9 mouse cellular contexts compared by ENCODE assay signal in genomic region chr2:144692219-144692732, GRCm38 (mm10).
DNase-seq lines count a peak whose midpoint lies in the region; ATAC-seq and TF ChIP-seq lines count a peak whose summit lies in the region.
"Had no signal": no experiment of that assay in that cellular context is flagged by ENCODE, and none has a peak within 500 bp of the region (broad histone marks: within the 10 kb centered on the region; RNA-seq: fewer than 3 reads in every experiment).

No protein-coding gene starts in this region.

- no peaks in the 10 kb centered on the region for H3K4me1 ChIP-seq in heart, embryonic 11.5 days (ENCODE audit: control insufficient read depth, insufficient read depth, low read length)
- H3K4me1 ChIP-seq in midbrain, embryonic 11.5 days (ENCODE audit: control insufficient read depth, insufficient read depth, low read length): no peaks in the 10 kb centered on the region
- H3K4me1 ChIP-seq in midbrain, embryonic 16.5 days (ENCODE audit: control insufficient read depth, insufficient read depth, low read length): no peaks in the 10 kb centered on the region
- H3K4me1 ChIP-seq in bone marrow macrophage, adult 2 months (ENCODE audit: control insufficient read depth, insufficient read depth, low read length): 0 out of 2 replicates have a peak, but pooled peaks cover 2% of the 10 kb centered on the region
- H3K4me1 ChIP-seq in heart, embryonic 10.5 days: no peaks in the 10 kb centered on the region

- H3K27ac ChIP-seq in heart, embryonic 11.5 days (ENCODE audit: low read depth, low read length): no peak overlapping the region
- no peak overlapping the region for H3K27ac ChIP-seq in midbrain, embryonic 11.5 days (ENCODE audit: low read depth, low read length)
- H3K27ac ChIP-seq in midbrain, embryonic 16.5 days (ENCODE audit: low read length): no peak overlapping the region
- no peak overlapping the region for H3K27ac ChIP-seq in bone marrow macrophage, adult 2 months (ENCODE audit: insufficient read depth, low read depth, low read length)
- no peak overlapping the region for H3K27ac ChIP-seq in heart, embryonic 10.5 days

- no peak overlapping the region for H3K4me2 ChIP-seq in heart, embryonic 11.5 days
- no peak overlapping the region for H3K4me2 ChIP-seq in midbrain, embryonic 11.5 days
- no peak overlapping the region for H3K4me2 ChIP-seq in midbrain, embryonic 16.5 days (ENCODE audit: low read length)

- H3K9me3 ChIP-seq in heart, embryonic 11.5 days (replicated peaks; ENCODE audit: control insufficient read depth, low read length): no peaks in the 10 kb centered on the region
- no peaks in the 10 kb centered on the region for H3K9me3 ChIP-seq in midbrain, embryonic 11.5 days (ENCODE audit: control insufficient read depth, low read length)
- no peaks in the 10 kb centered on the region for H3K9me3 ChIP-seq in midbrain, embryonic 16.5 days (replicated peaks; ENCODE audit: control insufficient read depth, low read length, poor library complexity, severe bottlenecking)
- H3K9me3 ChIP-seq in heart, embryonic 10.5 days: no peaks in the 10 kb centered on the region

- no peaks in the 10 kb centered on the region for H3K36me3 ChIP-seq in heart, embryonic 11.5 days (ENCODE audit: control insufficient read depth, insufficient read depth, low read length)
- no peaks in the 10 kb centered on the region for H3K36me3 ChIP-seq in midbrain, embryonic 11.5 days (ENCODE audit: control insufficient read depth, insufficient read depth, low read length)
- no peaks in the 10 kb centered on the region for H3K36me3 ChIP-seq in midbrain, embryonic 16.5 days (ENCODE audit: control insufficient read depth, insufficient read depth, low read length)
- H3K36me3 ChIP-seq in heart, embryonic 10.5 days: no peaks in the 10 kb centered on the region

- H3K4me3 ChIP-seq in heart, embryonic 11.5 days (ENCODE audit: low read depth, low read length): no peak overlapping the region
- no peak overlapping the region for H3K4me3 ChIP-seq in midbrain, embryonic 11.5 days (ENCODE audit: low read depth, low read length)
- no peak overlapping the region for H3K4me3 ChIP-seq in midbrain, embryonic 16.5 days (ENCODE audit: low read depth, low read length)
- no peak overlapping the region for H3K4me3 ChIP-seq in bone marrow macrophage, adult 2 months (ENCODE audit: insufficient read depth, low read length)
- no peak overlapping the region for H3K4me3 ChIP-seq in heart, embryonic 10.5 days
- H3K4me3 ChIP-seq: myocyte had no signal

- TF ChIP-seq CTCF in bone marrow macrophage, adult 2 months (IDR thresholded peaks at IDR 0.05; ENCODE audit: low read depth, low read length): peak; percentile 48

- 79% methylated on average over 8 of the region's 8 CpGs for WGBS in heart, embryonic 11.5 days (ENCODE audit: insufficient replicate concordance)
- WGBS in midbrain, embryonic 11.5 days: 79% methylated on average over 8 of the region's 8 CpGs
- WGBS in midbrain, embryonic 16.5 days: 83% methylated on average over 8 of the region's 8 CpGs
- 79% methylated on average over 8 of the region's 8 CpGs for WGBS in heart, embryonic 10.5 days

- ATAC-seq in heart, embryonic 11.5 days (replicated peaks; ENCODE audit: insufficient number of reproducible peaks, low FRiP score, low TSS enrichment): no peak
- ATAC-seq in midbrain, embryonic 11.5 days (ENCODE audit: low FRiP score): peak; percentile 61
- no peak for ATAC-seq in midbrain, embryonic 16.5 days
- peak; percentile 44; the same call in 1 of the 2 replicates for ATAC-seq in megakaryocyte-erythroid progenitor cell, adult 5-6 weeks (replicated peaks; ENCODE audit: low FRiP score, low TSS enrichment, poor library complexity, severe bottlenecking)

- TF ChIP-seq POLR2A in bone marrow macrophage, adult 2 months (IDR thresholded peaks at IDR 0.05; ENCODE audit: borderline replicate concordance, low read depth, low read length): no peak

- peak; percentile 82 for DNase-seq in heart, adult 11 months
- no peak for DNase-seq in midbrain, embryonic 11.5 days (ENCODE audit: low spot score, missing footprints)
- no peak for DNase-seq in heart, embryonic 10.5 days (ENCODE audit: low spot score)
- no peak for DNase-seq in T-cell, adult 2 months (ENCODE audit: low spot score)

- H3K27me3 ChIP-seq in heart, embryonic 11.5 days (ENCODE audit: control insufficient read depth, insufficient read depth, low read length): no peaks in the 10 kb centered on the region
- H3K27me3 ChIP-seq in midbrain, embryonic 11.5 days (ENCODE audit: control insufficient read depth, insufficient read depth, low read length): no peaks in the 10 kb centered on the region
- no peaks in the 10 kb centered on the region for H3K27me3 ChIP-seq in midbrain, embryonic 16.5 days (ENCODE audit: control insufficient read depth, insufficient read depth, low read depth, low read length)
- no peaks in the 10 kb centered on the region for H3K27me3 ChIP-seq in heart, embryonic 10.5 days (ENCODE audit: insufficient read depth, poor library complexity, severe bottlenecking)

- H3K9ac ChIP-seq in heart, embryonic 11.5 days (ENCODE audit: low read depth, low read length): no peak overlapping the region
- H3K9ac ChIP-seq in midbrain, embryonic 11.5 days (ENCODE audit: low read length): no peak overlapping the region
- no peak overlapping the region for H3K9ac ChIP-seq in midbrain, embryonic 16.5 days (ENCODE audit: low read depth, low read length)

Comparison
In these comparisons a context has a peak if more than half of its experiments do, and no peak if none do; other contexts are left out.
1. ATAC-seq: peak in midbrain, embryonic 11.5 days (single experiment) and megakaryocyte-erythroid progenitor cell, adult 5-6 weeks (single experiment); none in heart, embryonic 11.5 days (single experiment) and midbrain, embryonic 16.5 days (single experiment).